Mouse (Mus musculus): ENCODE results near the gene Stk40.

DNA sequence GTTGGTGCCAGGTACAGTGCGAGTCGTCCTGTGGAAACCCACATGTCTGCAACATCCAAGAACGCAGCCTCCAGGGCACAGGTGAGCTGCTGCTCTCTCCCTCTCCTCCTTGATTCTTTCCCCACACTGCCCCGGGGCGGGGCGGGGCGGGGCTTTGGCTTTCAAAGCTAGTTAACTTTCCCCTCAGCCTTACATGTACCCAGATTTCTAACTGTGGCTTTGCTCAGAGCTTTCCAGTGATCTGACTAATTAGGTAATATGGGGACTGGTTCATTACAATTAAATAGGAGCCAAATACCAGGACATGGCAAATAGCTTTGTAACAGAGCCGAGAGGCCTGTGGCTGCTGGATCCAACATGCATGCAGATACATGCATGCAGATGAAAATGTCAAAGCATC lies 19.4 kb upstream of the Stk40 start:
- TF ChIP-seq CTCF (IDR thresholded peaks at IDR 0.05; ENCODE audit: borderline replicate concordance, insufficient read depth, low read length): no peak
- TF ChIP-seq POLR2A (IDR thresholded peaks at IDR 0.05; ENCODE audit: low read depth, low read length): no peak
